Mouse (Mus musculus): ENCODE data around the gene Usp15. TPM values are rescaled to one million over a fixed set of nuclear protein-coding genes. Genes with fewer than 3 reads are reported as not detected.
"Not testable (repeated sequence)": the region's sequence is repeated elsewhere in the genome, so short reads cannot be mapped to it uniquely, and the experiment has no call there.

Usp15 gene
- polyA plus RNA-seq (2014; fragmentation: Nextera tagmentation; extraction: Ambion mirVana): 70.6 and 79.9 TPM in 2 replicates

- peak within 1 kb of the TSS; percentile 58 for H3K4me2 ChIP-seq (replicated peaks; ENCODE audit: low read depth, low read length)
- H3K9me3 ChIP-seq (ENCODE audit: control insufficient read depth, low read length): no peaks in the 10 kb centered on the region
- peak; percentile 95 for ATAC-seq (ENCODE audit: low FRiP score)
- H3K4me3 ChIP-seq (ENCODE audit: low read depth, low read length): peak within 1 kb of the TSS; percentile 69
- H3K27ac ChIP-seq (ENCODE audit: low read depth, low read length): peak within 1 kb of the TSS; percentile 69
- under 1% methylated on average over 55 of the region's 66 CpGs for WGBS
- peak; percentile 95 for DNase-seq (ENCODE audit: low spot score)
- peak within 1 kb of the TSS; percentile 83 for H3K9ac ChIP-seq (ENCODE audit: low read depth, low read length)
- no peaks in the 10 kb centered on the region for H3K36me3 ChIP-seq (ENCODE audit: control insufficient read depth, insufficient read depth, low read length)
- no peaks in the 10 kb centered on the region for H3K4me1 ChIP-seq (replicated peaks; ENCODE audit: control insufficient read depth, insufficient read depth, low read length)
- H3K27me3 ChIP-seq (ENCODE audit: control insufficient read depth, insufficient read depth, low read length): no peaks in the 10 kb centered on the region
Observed at GRCm38 (mm10) chr10:123196835-123197559, at the start of gene Usp15. Gene Usp15, minus strand, starts transcription at chr10:123196995.

GRCm38 (mm10) chr10:123229420-123229819 lies 32.6 kb upstream of the Usp15 start:
- WGBS: 93% methylated on average over 5 of the region's 5 CpGs
- Histone ChIP-seq H3K9me3 (ENCODE audit: control insufficient read depth, low read length) (no peaks in the 10 kb centered on the region), H3K27me3 (ENCODE audit: control insufficient read depth, insufficient read depth, low read length) (no peaks in the 10 kb centered on the region), H3K9ac (ENCODE audit: low read depth, low read length) (no peak overlapping the region), H3K27ac (ENCODE audit: low read depth, low read length) (no peak overlapping the region), H3K4me3 (ENCODE audit: low read depth, low read length) (no peak overlapping the region), H3K4me1 (replicated peaks; ENCODE audit: control insufficient read depth, insufficient read depth, low read length) (no peaks in the 10 kb centered on the region), H3K4me2 (replicated peaks; ENCODE audit: low read depth, low read length) (no peak overlapping the region), H3K36me3 (ENCODE audit: control insufficient read depth, insufficient read depth, low read length) (no peaks in the 10 kb centered on the region)
- ATAC-seq (ENCODE audit: low FRiP score): no peak
- DNase-seq (ENCODE audit: low spot score): no peak

- no peak for DNase-seq (ENCODE audit: low spot score)
- Histone ChIP-seq H3K36me3 (ENCODE audit: control insufficient read depth, insufficient read depth, low read length) (no peaks in the 10 kb centered on the region), H3K4me3 (ENCODE audit: low read depth, low read length) (no peak overlapping the region), H3K4me2 (replicated peaks; ENCODE audit: low read depth, low read length) (no peak overlapping the region), H3K9me3 (ENCODE audit: control insufficient read depth, low read length) (no peaks in the 10 kb centered on the region), H3K27ac (ENCODE audit: low read depth, low read length) (no peak overlapping the region), H3K4me1 (replicated peaks; ENCODE audit: control insufficient read depth, insufficient read depth, low read length) (no peaks in the 10 kb centered on the region), H3K9ac (ENCODE audit: low read depth, low read length) (no peak overlapping the region), H3K27me3 (ENCODE audit: control insufficient read depth, insufficient read depth, low read length) (no peaks in the 10 kb centered on the region)
- no peak for ATAC-seq (ENCODE audit: low FRiP score)
- WGBS: 88% methylated on average over 5 of the region's 5 CpGs
Observed at GRCm38 (mm10) chr10:123222785-123223184, 26.0 kb upstream of the Usp15 start.

- H3K9me3 ChIP-seq (ENCODE audit: control insufficient read depth, low read length): no peaks in the 10 kb centered on the region
- H3K4me3 ChIP-seq (ENCODE audit: low read depth, low read length): no peak overlapping the region
- no peak for DNase-seq (ENCODE audit: low spot score)
- H3K9ac ChIP-seq (ENCODE audit: low read depth, low read length): no peak overlapping the region
- H3K27ac ChIP-seq (ENCODE audit: low read depth, low read length): no peak overlapping the region
- no peak overlapping the region for H3K4me2 ChIP-seq (replicated peaks; ENCODE audit: low read depth, low read length)
- ATAC-seq (ENCODE audit: low FRiP score): no peak
- H3K27me3 ChIP-seq (ENCODE audit: control insufficient read depth, insufficient read depth, low read length): no peaks in the 10 kb centered on the region
- 77% methylated on average over 8 of the region's 8 CpGs for WGBS
- H3K36me3 ChIP-seq (ENCODE audit: control insufficient read depth, insufficient read depth, low read length): no peaks in the 10 kb centered on the region
- no peaks in the 10 kb centered on the region for H3K4me1 ChIP-seq (replicated peaks; ENCODE audit: control insufficient read depth, insufficient read depth, low read length)
Observed at GRCm38 (mm10) chr10:123209517-123209916, 12.7 kb upstream of the Usp15 start.

- H3K27me3 ChIP-seq (ENCODE audit: control insufficient read depth, insufficient read depth, low read length): no peaks in the 10 kb centered on the region
- no peaks in the 10 kb centered on the region for H3K4me1 ChIP-seq (replicated peaks; ENCODE audit: control insufficient read depth, insufficient read depth, low read length)
- no peak for DNase-seq (ENCODE audit: low spot score)
- 91% methylated on average over 9 of the region's 9 CpGs for WGBS
- no peaks in the 10 kb centered on the region for H3K36me3 ChIP-seq (ENCODE audit: control insufficient read depth, insufficient read depth, low read length)
- no peak for ATAC-seq (ENCODE audit: low FRiP score)
- H3K4me2 ChIP-seq (replicated peaks; ENCODE audit: low read depth, low read length): no peak overlapping the region
- H3K4me3 ChIP-seq (ENCODE audit: low read depth, low read length): no peak overlapping the region
- H3K27ac ChIP-seq (ENCODE audit: low read depth, low read length): no peak overlapping the region
- H3K9ac ChIP-seq (ENCODE audit: low read depth, low read length): no peak overlapping the region
- H3K9me3 ChIP-seq (ENCODE audit: control insufficient read depth, low read length): no peaks in the 10 kb centered on the region
Observed at GRCm38 (mm10) chr10:123208336-123208735, 11.5 kb upstream of the Usp15 start.

GRCm38 (mm10) chr10:123206074-123206473 lies 9.3 kb upstream of the Usp15 start:
- no peak overlapping the region for H3K27ac ChIP-seq (ENCODE audit: low read depth, low read length)
- H3K9ac ChIP-seq (ENCODE audit: low read depth, low read length): no peak overlapping the region
- DNase-seq (ENCODE audit: low spot score): no peak
- H3K27me3 ChIP-seq (ENCODE audit: control insufficient read depth, insufficient read depth, low read length): no peaks in the 10 kb centered on the region
- H3K9me3 ChIP-seq (ENCODE audit: control insufficient read depth, low read length): no peaks in the 10 kb centered on the region
- H3K4me2 ChIP-seq (replicated peaks; ENCODE audit: low read depth, low read length): no peak overlapping the region
- ATAC-seq (ENCODE audit: low FRiP score): no peak
- H3K36me3 ChIP-seq (ENCODE audit: control insufficient read depth, insufficient read depth, low read length): no peaks in the 10 kb centered on the region
- H3K4me1 ChIP-seq (replicated peaks; ENCODE audit: control insufficient read depth, insufficient read depth, low read length): no peaks in the 10 kb centered on the region
- H3K4me3 ChIP-seq (ENCODE audit: low read depth, low read length): no peak overlapping the region
- WGBS: 91% methylated on average over 6 of the region's 6 CpGs

GRCm38 (mm10) chr10:123205364-123205763 lies 8.6 kb upstream of the Usp15 start:
- not testable (repeated sequence) for H3K4me1 ChIP-seq (replicated peaks; ENCODE audit: control insufficient read depth, insufficient read depth, low read length); H3K27me3 ChIP-seq (ENCODE audit: control insufficient read depth, insufficient read depth, low read length); H3K4me3 ChIP-seq (ENCODE audit: low read depth, low read length); H3K4me2 ChIP-seq (replicated peaks; ENCODE audit: low read depth, low read length); H3K9ac ChIP-seq (ENCODE audit: low read depth, low read length); ATAC-seq (ENCODE audit: low FRiP score); H3K36me3 ChIP-seq (ENCODE audit: control insufficient read depth, insufficient read depth, low read length); H3K9me3 ChIP-seq (ENCODE audit: control insufficient read depth, low read length); DNase-seq (ENCODE audit: low spot score); H3K27ac ChIP-seq (ENCODE audit: low read depth, low read length)
- WGBS: 91% methylated on average over 3 of the region's 3 CpGs

GRCm38 (mm10) chr10:123201981-123202758 lies 5.4 kb upstream of the Usp15 start:
- no peak for DNase-seq (ENCODE audit: low spot score)

GRCm38 (mm10) chr10:123201436-123201835 lies 4.6 kb upstream of the Usp15 start:
- 87% methylated on average over 5 of the region's 5 CpGs for WGBS
- Histone ChIP-seq H3K27ac (ENCODE audit: low read depth, low read length) (no peak overlapping the region), H3K27me3 (ENCODE audit: control insufficient read depth, insufficient read depth, low read length) (no peaks in the 10 kb centered on the region), H3K4me3 (ENCODE audit: low read depth, low read length) (no peak overlapping the region), H3K4me1 (replicated peaks; ENCODE audit: control insufficient read depth, insufficient read depth, low read length) (no peaks in the 10 kb centered on the region), H3K4me2 (replicated peaks; ENCODE audit: low read depth, low read length) (no peak overlapping the region), H3K36me3 (ENCODE audit: control insufficient read depth, insufficient read depth, low read length) (no peaks in the 10 kb centered on the region), H3K9me3 (ENCODE audit: control insufficient read depth, low read length) (no peaks in the 10 kb centered on the region), H3K9ac (ENCODE audit: low read depth, low read length) (no peak overlapping the region)
- ATAC-seq (ENCODE audit: low FRiP score): no peak
- no peak for DNase-seq (ENCODE audit: low spot score)

More at GRCm38 (mm10) chr10:123201981-123202758, 5.4 kb upstream of the Usp15 start:
- ATAC-seq (ENCODE audit: low FRiP score): no peak
- no peak overlapping the region for H3K9ac ChIP-seq (ENCODE audit: low read depth, low read length)
- no peaks in the 10 kb centered on the region for H3K4me1 ChIP-seq (replicated peaks; ENCODE audit: control insufficient read depth, insufficient read depth, low read length)
- no peak overlapping the region for H3K4me2 ChIP-seq (replicated peaks; ENCODE audit: low read depth, low read length)
- no peaks in the 10 kb centered on the region for H3K9me3 ChIP-seq (ENCODE audit: control insufficient read depth, low read length)
- H3K36me3 ChIP-seq (ENCODE audit: control insufficient read depth, insufficient read depth, low read length): no peaks in the 10 kb centered on the region
- WGBS: 93% methylated on average over 23 of the region's 23 CpGs
- no peak overlapping the region for H3K4me3 ChIP-seq (ENCODE audit: low read depth, low read length)
- no peak overlapping the region for H3K27ac ChIP-seq (ENCODE audit: low read depth, low read length)
- no peaks in the 10 kb centered on the region for H3K27me3 ChIP-seq (ENCODE audit: control insufficient read depth, insufficient read depth, low read length)
